Mouse (Mus musculus) midbrain, embryonic 15.5 days (tissue): ENCODE results near the gene Shroom3. TPM values are rescaled to one million over a fixed set of nuclear protein-coding genes. Genes with fewer than 3 reads are reported as not detected.

Source experiments
- ATAC-seq: fragments of 200-750 bp; cut with Nextera tagmentation; replicated peaks from 2 replicates; pipeline ENCODE4 v1.8.0; 2017; ENCODE audit warnings: moderate TSS enrichment
- H3K27ac ChIP-seq: fragments of 300-500 bp; sonication (generic); 2 replicates; pipeline ENCODE4 v1.5.1; 2015; ENCODE audit warnings: mild to moderate bottlenecking, inconsistent platforms
- H3K27me3 ChIP-seq: fragments of 300-500 bp; sonication (generic); replicated peaks from 2 replicates; pipeline ENCODE4 v1.6.1; 2015; ENCODE audit warnings: inconsistent platforms
- H3K36me3 ChIP-seq: fragments of 300-500 bp; sonication (generic); replicated peaks from 2 replicates; pipeline ENCODE4 v1.6.1; 2015; ENCODE audit warnings: inconsistent platforms
- H3K4me1 ChIP-seq: fragments of 300-500 bp; sonication (generic); 2 replicates; pipeline ENCODE4 v1.6.1; 2015; ENCODE audit warnings: inconsistent platforms
- H3K4me2 ChIP-seq: fragments of 300-500 bp; sonication (generic); 2 replicates; pipeline ENCODE4 v1.6.1; 2015; ENCODE audit warnings: inconsistent platforms, mild to moderate bottlenecking, moderate library complexity
- H3K4me3 ChIP-seq: fragments of 300-500 bp; sonication (generic); 2 replicates; pipeline ENCODE4 v1.5.1; 2015; ENCODE audit warnings: mild to moderate bottlenecking, inconsistent platforms
- H3K9ac ChIP-seq: fragments of 300-500 bp; sonication (generic); 2 replicates; pipeline ENCODE4 v1.6.1; 2015; ENCODE audit warnings: mild to moderate bottlenecking, inconsistent platforms
- H3K9me3 ChIP-seq: fragments of 300-500 bp; sonication (generic); 2 replicates; pipeline ENCODE4 v1.6.1; 2016; ENCODE audit warnings: inconsistent platforms
- WGBS: fragments of 180-500 bp; shearing (Covaris S2); methylation state at CpG from one replicate; pipeline ENCODE4 v1.1.7; 2015; ENCODE audit warnings: mixed read lengths; 5-methylcytosine and 5-hydroxymethylcytosine counted together
- polyA plus RNA-seq: library from polyadenylated mRNA; unstranded; fragments of >200 nt; fragmentation: Nextera tagmentation; extraction: Ambion mirVana; gene quantifications from 2 replicates; pipeline ENCODE4 v1.2.1, GENCODE M21; 2015

Shroom3 gene
- polyA plus RNA-seq, 1 experiment from 2014 or later = 1.9 TPM

DNA sequence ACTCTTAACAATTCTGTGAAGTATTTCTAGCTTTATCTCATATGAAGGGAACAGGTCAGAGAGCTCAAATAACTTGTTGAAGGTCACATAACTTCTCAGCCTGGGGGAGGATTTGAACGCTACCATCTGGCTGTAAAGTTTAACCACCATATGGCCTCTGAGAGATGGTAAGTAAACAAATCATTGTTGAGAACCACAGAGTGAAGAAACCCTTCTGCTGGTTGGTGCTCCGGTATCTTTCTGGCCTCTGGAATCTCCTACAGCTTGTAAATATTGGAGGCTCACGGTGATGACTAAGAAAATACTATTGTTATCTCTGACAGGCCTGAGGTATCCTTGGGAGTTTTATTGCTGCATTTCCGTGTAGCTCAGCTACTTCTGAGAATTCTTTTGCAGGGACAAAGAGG, 80.3 kb downstream of the Shroom3 start:
- Histone ChIP-seq H3K27me3 (no peaks in the 10 kb centered on the region), H3K4me3 (no peak overlapping the region), H3K9me3 (no peaks in the 10 kb centered on the region), H3K4me1 (no peaks in the 10 kb centered on the region), H3K4me2 (no peak overlapping the region), H3K9ac (no peak overlapping the region), H3K36me3 (no peaks in the 10 kb centered on the region), H3K27ac (no peak overlapping the region)
- 50% methylated on average over 4 of the region's 4 CpGs for WGBS
- ATAC-seq = no peak

DNA sequence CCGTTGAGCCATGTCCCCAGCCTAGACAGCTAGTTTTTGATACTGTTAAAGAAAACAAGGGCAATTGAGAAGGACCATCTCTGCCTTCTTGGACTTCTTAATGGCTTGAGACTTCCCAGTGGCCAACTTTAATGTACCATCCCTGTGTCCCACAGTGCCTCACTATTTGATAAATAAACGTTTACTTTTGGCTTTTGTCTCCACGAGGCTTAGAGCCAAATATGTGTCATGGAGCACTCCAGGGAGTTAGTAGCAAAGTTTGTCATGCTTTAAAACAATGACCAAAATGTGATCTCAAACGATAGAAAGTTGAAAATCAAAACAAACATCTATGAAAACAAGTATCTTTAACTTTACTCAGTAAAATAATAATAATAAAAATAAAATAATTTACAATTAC, 83.1 kb downstream of the Shroom3 start:
- WGBS = 70% methylated on average over 4 of the region's 4 CpGs

DNA sequence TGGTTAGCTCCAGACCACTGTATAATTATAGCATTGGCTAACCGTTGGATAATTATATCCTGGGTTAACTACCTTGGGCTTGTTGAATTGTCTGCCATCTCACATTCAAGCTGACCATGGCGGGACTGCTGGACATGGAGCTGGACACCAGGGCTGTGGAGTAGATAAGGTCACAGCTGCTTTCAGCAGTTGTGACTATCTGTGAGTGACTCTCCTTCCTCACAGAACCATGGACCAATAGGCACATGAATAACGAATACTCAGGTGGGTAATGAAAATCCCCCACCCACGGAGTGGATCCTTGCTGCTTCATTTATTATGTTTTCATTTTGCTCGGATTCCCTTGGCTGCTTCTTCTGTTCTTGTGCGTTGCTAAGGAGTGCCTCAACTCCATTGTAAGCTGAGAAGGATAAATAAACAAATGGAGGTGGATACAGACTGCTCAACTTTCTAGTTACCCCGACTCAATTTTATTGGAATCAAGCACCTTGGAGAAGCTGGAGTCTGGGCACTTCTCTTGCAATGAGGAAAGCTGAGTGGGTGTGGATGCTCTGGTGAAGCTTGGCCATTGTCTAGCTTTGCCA, 84.1 kb downstream of the Shroom3 start:
- H3K4me1 ChIP-seq = no peaks in the 10 kb centered on the region
- H3K27ac ChIP-seq = no peak overlapping the region
- WGBS = 54% methylated on average over 7 of the region's 7 CpGs
- no peak for ATAC-seq
- H3K36me3 ChIP-seq = no peaks in the 10 kb centered on the region
- H3K4me2 ChIP-seq = no peak overlapping the region
- no peaks in the 10 kb centered on the region for H3K9me3 ChIP-seq
- no peaks in the 10 kb centered on the region for H3K27me3 ChIP-seq
- H3K9ac ChIP-seq = no peak overlapping the region
- H3K4me3 ChIP-seq = no peak overlapping the region

More for the DNA sequence above, 83.1 kb downstream of the Shroom3 start:
- no peak for ATAC-seq
- Histone ChIP-seq H3K27ac (no peak overlapping the region), H3K27me3 (no peaks in the 10 kb centered on the region), H3K9ac (no peak overlapping the region), H3K4me2 (no peak overlapping the region), H3K9me3 (no peaks in the 10 kb centered on the region), H3K4me3 (no peak overlapping the region), H3K36me3 (no peaks in the 10 kb centered on the region), H3K4me1 (no peaks in the 10 kb centered on the region)

DNA sequence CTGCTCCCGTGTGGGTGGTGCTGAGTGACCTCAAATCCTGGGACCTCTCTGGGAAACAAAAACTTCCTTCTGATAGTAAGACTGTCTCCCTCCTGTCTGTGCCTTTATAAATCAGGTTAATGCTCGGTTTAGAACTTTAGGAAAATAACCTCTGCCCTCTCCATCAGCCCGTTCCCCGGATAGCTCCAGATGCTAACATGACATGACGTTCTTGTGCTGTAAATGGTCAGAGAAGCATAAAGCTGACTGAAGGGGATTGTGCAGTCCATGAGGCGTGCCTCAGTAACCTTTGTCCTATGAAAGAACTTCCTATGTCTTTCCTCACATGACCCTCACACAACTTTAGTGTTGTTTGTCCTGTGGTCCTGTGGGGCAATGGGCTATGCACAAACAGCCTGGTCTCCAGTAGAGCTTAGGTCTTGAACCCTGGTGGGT, 84.6 kb downstream of the Shroom3 start:
- Histone ChIP-seq H3K4me1 (no peaks in the 10 kb centered on the region), H3K27ac (no peak overlapping the region), H3K9ac (no peak overlapping the region), H3K27me3 (no peaks in the 10 kb centered on the region), H3K36me3 (no peaks in the 10 kb centered on the region), H3K9me3 (no peaks in the 10 kb centered on the region), H3K4me2 (no peak overlapping the region), H3K4me3 (no peak overlapping the region)
- WGBS = 69% methylated on average over 6 of the region's 6 CpGs
- ATAC-seq = no peak

DNA sequence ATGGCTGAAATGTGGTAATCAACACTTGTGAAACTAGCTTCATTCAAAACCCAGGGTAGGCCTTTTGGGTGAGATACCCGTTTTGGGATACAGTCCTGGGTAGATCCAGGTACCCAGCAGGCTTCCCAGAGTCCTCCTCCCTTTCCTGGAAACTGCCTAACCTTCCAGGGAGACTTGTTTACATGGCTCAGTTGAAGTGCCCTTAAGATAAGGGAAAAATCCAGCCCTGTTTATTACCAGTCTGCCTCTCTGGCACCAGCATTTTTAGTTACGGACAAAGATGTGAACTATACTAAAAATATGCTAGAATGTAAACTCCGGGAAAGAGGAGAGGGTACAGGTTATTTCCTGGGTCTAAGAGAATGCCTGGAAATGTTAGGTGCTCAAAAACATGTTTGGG, 90.6 kb downstream of the Shroom3 start:
- Histone ChIP-seq H3K27me3 (no peaks in the 10 kb centered on the region), H3K4me3 (no peak overlapping the region), H3K9ac (no peak overlapping the region), H3K36me3 (no peaks in the 10 kb centered on the region), H3K4me1 (no peaks in the 10 kb centered on the region), H3K9me3 (no peaks in the 10 kb centered on the region), H3K4me2 (no peak overlapping the region), H3K27ac (no peak overlapping the region)
- no peak for ATAC-seq
- 89% methylated on average over 3 of the region's 3 CpGs for WGBS

DNA sequence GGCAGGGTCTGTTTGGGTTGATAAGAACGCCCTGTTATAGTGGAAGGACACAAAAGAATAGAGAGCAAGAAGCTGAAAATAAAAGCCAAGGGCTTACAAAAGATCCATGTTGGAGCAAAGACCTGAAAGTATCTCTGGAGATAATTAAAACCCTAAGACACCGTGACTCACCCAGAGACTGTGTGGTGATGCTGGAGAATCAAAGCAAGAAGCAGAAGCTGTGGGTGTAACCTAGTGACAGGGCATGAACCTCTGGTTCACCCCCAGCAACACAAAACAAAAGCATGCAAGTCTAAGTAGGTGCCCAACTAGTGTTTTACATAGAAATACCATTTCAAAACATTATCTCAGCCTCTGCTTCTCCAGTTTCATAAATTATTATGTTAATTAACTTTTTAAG, 91.2 kb downstream of the Shroom3 start:
- ATAC-seq = no peak
- Histone ChIP-seq H3K4me2 (no peak overlapping the region), H3K9me3 (no peaks in the 10 kb centered on the region), H3K27me3 (no peaks in the 10 kb centered on the region), H3K4me3 (no peak overlapping the region), H3K27ac (no peak overlapping the region), H3K9ac (no peak overlapping the region), H3K4me1 (no peaks in the 10 kb centered on the region), H3K36me3 (no peaks in the 10 kb centered on the region)
- WGBS = 37% methylated on average over 2 of the region's 2 CpGs

DNA sequence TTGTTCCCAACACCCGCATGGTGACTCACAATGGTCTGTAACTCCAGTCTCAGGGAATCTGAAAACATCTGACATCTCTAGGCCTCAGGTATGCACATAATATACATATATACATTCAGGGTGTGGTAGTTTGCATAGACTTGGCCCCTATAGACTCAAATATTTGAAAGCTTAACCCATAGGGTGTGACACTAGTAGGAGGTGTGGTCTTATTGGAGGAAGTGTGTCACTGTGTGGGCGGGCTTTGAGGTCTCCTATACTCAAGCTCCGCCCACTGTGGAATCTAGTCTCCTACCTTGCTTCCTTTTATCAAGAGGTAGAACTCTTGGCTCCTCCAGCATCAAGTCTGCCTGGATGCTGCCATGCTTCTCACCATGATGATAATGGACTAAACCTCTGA, 91.7 kb downstream of the Shroom3 start:
- H3K9me3 ChIP-seq = no peaks in the 10 kb centered on the region
- WGBS = 98% methylated on average over 3 of the region's 3 CpGs
- no peaks in the 10 kb centered on the region for H3K4me1 ChIP-seq
- H3K4me3 ChIP-seq = no peak overlapping the region
- H3K27ac ChIP-seq = no peak overlapping the region
- no peaks in the 10 kb centered on the region for H3K27me3 ChIP-seq
- H3K36me3 ChIP-seq = no peaks in the 10 kb centered on the region
- no peak overlapping the region for H3K4me2 ChIP-seq
- no peak for ATAC-seq
- no peak overlapping the region for H3K9ac ChIP-seq

DNA sequence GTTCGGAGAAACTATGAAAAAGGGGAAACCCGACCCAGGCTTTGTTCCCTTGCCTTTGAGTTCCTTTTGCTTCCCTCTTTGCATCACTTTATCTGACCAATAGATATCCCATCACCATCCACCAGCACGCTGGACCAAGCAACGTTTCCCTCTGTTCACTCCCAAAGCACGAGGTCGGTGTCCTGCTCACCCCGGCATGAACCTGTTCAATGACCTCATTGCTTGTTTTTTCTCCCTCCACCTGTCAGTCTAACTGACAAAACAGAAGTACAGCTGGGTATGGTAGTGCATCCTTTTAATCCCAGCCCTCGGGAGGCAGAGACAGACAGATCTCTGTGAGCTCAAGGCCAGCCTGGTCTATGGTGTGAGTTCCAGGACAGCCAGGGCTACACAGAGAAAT, 95.2 kb downstream of the Shroom3 start:
- no peaks in the 10 kb centered on the region for H3K9me3 ChIP-seq
- no peak overlapping the region for H3K4me2 ChIP-seq
- H3K9ac ChIP-seq = no peak overlapping the region
- H3K27ac ChIP-seq = no peak overlapping the region
- H3K27me3 ChIP-seq = no peaks in the 10 kb centered on the region
- H3K36me3 ChIP-seq = no peaks in the 10 kb centered on the region
- no peak for ATAC-seq
- H3K4me3 ChIP-seq = no peak overlapping the region
- H3K4me1 ChIP-seq = no peaks in the 10 kb centered on the region
- 57% methylated on average over 8 of the region's 8 CpGs for WGBS

DNA sequence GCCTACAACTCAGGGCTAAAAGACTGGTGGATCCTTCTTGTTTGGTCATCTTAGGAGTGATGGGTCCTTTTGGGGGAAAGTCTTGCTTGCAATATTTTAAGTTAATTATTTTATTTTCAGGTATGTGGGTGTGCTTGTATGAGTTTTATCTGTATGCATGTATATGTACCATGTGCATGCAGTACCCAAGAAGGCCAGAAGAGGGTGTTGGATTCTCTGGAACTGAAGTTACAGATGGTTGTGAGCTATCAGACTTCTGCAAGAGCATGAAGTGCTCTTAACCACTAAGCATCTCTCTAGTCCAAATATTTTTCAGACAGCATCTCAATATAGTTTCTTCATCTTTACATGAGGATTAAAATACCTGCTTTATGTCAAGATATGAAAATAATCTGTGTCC, 97.8 kb downstream of the Shroom3 start:
- Histone ChIP-seq H3K27ac (no peak overlapping the region), H3K4me2 (no peak overlapping the region), H3K4me3 (no peak overlapping the region), H3K27me3 (no peaks in the 10 kb centered on the region), H3K4me1 (no peaks in the 10 kb centered on the region), H3K9me3 (no peaks in the 10 kb centered on the region), H3K9ac (no peak overlapping the region), H3K36me3 (no peaks in the 10 kb centered on the region)
- no peak for ATAC-seq

DNA sequence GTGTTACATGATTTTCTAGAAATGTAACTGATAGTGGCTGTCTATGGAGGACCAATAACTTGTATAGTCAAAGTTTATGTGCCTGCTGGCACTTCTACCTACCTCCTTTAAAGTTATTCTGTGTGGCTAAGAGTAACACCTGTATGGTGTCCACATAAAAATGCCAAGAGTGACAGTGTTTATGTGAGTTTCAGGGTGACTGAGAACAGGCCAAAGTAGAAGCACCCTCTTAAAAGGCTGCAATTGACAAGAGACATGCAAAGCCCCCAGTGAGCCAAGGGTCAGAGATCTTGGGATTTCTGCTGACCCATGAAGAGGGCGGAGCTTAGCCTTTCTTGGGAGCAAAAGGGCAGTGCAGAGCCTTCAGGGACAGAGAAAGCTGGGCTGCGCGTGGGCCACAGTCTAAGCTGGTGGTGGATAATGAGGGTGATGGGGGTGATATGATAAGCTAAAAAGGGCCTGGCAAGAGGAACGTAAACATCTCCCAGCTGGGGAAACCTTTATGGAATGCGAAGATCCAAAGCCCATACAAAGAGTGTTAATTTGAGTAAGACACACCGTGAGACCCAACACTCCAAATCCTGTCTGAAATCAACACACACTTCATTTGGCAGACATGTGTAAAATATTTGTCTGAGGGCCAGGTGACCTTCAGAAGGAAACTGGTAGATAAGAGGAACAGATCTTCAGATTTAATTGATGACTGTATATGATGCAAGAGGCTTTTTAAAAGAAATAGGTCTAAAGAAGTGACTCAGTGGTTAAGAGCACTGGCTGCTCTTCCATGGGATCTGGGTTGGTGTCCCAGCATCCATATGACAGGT, 101.0 kb downstream of the Shroom3 start:
- Histone ChIP-seq H3K36me3 (no peaks in the 10 kb centered on the region), H3K27me3 (no peaks in the 10 kb centered on the region), H3K9me3 (no peaks in the 10 kb centered on the region), H3K27ac (no peak overlapping the region), H3K4me1 (no peaks in the 10 kb centered on the region), H3K4me2 (no peak overlapping the region), H3K4me3 (no peak overlapping the region), H3K9ac (no peak overlapping the region)
- 25% methylated on average over 6 of the region's 6 CpGs for WGBS
- ATAC-seq = no peak

DNA sequence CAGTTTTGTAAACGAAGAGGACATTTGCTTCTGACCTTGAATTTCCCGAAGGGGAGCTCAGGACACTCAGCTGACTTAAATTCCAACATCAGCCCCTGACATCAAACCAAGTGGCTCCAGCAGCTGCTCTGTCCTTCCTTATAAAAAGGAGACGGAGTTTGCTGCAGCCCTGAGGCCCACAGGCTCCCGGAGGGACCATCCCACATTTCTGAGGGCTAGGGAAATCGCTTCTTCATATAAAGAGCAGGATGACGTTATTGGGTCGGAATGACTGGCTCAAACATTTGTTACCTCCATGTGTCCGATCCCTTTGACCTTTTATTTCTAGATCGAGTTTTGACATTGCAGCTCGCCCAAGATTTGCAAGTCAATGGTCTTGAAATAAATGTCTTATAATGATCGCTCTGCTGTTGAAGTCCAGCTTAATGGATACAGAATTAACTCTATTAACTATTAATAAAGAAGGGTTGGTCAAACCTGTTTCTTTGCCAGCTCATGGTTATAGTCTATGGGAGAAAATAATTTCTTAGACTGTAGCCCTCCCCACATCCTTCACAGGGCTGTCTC, 102.7 kb downstream of the Shroom3 start:
- Histone ChIP-seq H3K36me3 (no peaks in the 10 kb centered on the region), H3K27ac (no peak overlapping the region), H3K9ac (no peak overlapping the region), H3K4me3 (no peak overlapping the region), H3K9me3 (no peaks in the 10 kb centered on the region), H3K27me3 (no peaks in the 10 kb centered on the region), H3K4me1 (no peaks in the 10 kb centered on the region), H3K4me2 (no peak overlapping the region)
- WGBS = 88% methylated on average over 11 of the region's 11 CpGs
- ATAC-seq = no peak

DNA sequence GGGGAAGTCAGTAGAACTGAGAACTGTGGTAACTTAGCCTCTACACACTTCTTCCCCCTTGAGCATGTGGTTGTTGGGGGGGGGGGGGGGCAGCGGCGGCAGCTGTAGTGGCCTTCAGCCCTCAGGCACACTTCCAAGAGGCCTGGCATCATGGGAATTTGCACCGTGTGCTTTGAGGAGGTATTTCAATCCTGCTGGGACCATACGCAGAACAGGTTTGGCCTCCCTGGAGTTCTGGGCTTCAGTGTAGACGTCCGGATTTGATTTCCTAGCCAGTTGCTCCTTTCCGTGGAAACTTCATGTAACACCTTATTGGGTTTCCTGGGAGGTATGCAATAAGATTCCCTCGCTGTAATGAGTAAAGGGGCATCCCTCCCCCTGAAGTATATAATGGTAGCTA, 105.8 kb downstream of the Shroom3 start:
- H3K9me3 ChIP-seq = no peaks in the 10 kb centered on the region
- no peaks in the 10 kb centered on the region for H3K36me3 ChIP-seq
- H3K27me3 ChIP-seq = no peaks in the 10 kb centered on the region
- no peak overlapping the region for H3K27ac ChIP-seq
- H3K9ac ChIP-seq = no peak overlapping the region
- H3K4me2 ChIP-seq = no peak overlapping the region
- H3K4me3 ChIP-seq = no peak overlapping the region
- no peaks in the 10 kb centered on the region for H3K4me1 ChIP-seq
- no peak for ATAC-seq
- WGBS = 59% methylated on average over 8 of the region's 8 CpGs
